Mouse (Mus musculus) thymus, postnatal 10 days (tissue): ENCODE measurements around the gene Mks1.

Source experiments
- DNase-seq, 2 experiments: peaks; one replicate each; pipeline ENCODE4 v3.0.0; 2021; ENCODE audit warnings: low spot score in 2 of 2

The Mks1 gene

DNA sequence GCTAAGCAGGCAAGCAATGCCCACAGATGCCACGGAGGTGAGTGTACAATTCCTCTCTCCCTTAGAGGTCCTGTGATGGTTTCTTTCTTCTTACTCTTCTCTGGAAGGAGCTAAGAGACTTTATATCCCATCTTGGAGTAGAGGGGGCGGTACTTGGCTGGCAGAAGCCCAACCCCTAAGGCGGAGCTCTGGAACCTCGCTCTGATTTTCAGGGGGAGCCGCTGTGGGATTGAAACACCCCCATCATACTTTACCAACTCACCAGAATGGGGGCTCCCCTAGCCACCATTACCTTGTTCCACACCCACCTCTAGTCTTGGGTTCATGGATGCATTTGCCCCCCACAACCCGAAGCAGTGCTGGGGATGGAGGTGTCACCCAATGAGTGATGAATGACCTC lies 22.4 kb downstream of the Mks1 start, which contains the start of gene Epx:
Gene Epx, minus strand, starts transcription at position 101 of the 400 bp plus-strand sequence.
- no peak for DNase-seq

DNA sequence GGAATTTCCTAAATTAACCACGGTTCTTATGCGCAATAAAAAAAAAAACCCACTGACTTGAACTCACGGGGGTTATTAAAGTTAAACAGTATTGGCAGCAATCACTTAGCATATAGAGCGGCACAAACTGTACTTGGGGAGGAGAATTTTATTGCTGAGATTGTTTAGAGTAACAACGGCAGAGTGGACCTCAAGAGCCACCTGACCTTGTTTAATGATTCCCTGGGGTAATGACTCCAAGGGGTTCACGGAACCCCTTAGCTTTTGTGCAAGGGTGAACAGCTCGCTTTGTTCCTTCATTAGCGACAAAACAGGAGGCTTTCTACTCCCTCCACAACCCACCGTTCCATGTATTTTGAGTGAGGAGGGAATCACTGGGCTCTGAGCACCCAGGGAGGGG lies 26.8 kb downstream of the Mks1 start:
- no peak for DNase-seq

DNA sequence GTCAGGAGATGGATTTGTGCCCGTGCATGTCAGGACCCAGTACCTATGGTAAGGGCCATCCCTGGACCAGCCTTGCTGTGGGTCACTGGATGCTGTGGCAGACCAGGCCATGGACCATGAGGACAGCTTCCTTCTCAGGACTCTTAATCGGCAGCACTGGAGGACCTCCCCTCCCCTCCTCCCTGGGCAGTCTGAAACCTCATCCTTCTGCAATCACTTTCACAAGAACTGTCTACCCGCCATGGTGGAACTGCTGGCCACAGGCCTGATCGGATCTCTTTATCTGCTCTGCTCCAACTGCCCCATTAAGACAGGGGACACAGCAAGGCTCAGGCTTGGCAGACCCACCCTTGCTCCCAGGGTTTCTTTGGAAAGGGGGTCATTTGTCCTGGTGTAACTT lies 28.7 kb downstream of the Mks1 start:
- DNase-seq, result no peak

DNA sequence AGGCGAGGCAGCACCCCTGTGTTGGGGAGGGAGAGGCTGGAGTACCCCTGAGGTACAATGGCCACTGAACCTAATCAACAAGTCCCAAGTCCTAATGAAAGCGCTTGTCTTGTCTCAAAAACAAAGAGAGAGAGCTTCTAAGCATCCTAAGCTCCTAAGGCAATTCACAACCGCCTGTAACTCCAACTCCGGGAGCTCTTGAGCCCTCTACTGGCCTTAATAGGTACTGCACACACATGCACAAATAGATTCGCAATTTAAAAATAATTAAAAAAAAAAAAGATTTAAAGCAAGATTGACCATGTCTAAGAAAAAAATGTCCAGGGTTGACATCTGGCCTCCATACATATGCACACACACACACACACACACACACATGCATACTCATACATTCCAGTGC lies 30.5 kb downstream of the Mks1 start:
- DNase-seq, result peak in 1 of 2 experiments; percentile 17

DNA sequence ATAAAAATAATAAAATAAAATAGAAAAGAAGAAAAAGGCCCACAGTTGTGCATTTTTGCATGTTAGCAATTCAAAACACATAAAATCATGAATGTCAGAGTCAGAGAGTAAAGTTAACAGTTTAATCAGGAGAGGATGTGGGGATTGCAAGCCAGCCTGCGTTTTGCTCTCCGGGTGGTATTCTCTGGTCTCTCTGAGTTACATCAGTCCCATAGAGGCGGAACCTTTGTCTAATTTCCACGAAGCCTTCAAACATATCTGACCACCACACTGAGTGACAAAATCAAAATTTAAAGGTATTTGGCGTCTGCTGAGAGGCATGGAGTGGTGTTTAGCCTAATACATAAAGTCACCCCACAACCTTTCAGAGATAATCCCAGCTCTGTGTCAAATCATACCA lies 31.8 kb downstream of the Mks1 start:
- DNase-seq, result no peak

DNA sequence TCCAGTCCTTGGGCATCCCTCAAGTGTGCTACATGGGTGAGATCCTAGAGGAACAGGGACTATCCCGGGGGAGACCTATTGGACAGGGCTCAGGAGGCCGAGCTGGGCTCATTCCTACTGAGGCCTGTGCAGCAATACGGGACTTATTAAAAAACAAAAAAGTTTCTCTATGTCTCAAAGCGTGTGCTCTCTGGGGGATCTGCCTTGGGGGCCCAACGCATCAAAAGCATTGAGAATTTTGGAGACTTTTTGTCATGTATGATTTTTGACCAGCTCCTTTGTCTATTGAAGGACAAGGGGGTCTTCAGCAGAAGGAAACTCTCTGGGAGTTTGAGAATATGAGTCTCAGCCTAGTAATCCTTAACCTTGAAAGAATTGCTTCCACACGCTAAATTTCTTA lies 39.2 kb downstream of the Mks1 start, which contains the start of gene Olfr462:
Gene Olfr462, minus strand, starts transcription at position 101 of the 400 bp plus-strand sequence.
- no peak for DNase-seq

DNA sequence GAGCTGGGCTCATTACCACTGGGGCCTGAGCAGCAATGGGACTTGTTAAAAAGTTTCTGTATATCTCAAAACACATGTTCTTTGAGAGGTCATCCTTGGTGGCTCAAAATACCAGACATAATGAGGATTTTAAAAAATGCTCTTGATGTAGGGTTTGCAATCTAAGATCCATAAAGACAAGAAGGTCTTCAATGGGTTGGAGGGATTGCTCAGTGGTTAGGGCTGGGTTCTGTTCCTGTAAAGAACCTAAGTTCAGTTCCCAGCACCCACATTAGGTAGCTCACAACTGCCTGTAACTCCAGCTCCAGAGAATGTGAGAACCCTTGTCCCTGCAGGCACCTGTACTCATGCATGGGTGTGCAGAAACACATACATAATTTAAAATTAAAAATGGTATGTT lies 44.3 kb downstream of the Mks1 start, which contains the start of gene Olfr463:
Gene Olfr463, minus strand, starts transcription at position 101 of the 400 bp plus-strand sequence.
- DNase-seq, result no peak

DNA sequence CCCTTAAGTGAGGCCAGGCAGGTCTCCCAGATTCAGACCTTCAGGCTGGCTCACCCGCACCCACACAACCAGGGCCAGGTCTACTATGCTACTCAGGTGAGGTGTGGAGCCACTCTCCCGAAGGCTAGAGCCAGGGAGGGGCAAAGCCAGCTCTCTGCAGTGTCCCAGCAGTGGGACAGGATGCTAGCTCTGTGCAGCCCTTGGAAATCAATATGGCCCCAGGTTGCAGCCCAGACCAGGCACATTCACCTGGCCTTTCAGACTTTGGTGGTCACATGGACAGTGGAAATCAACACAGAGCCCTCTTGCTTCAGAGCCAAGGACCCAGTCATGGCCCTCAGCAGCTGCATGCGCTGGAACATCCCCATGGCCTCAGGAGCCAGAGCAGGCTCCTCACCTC lies 51.3 kb downstream of the Mks1 start:
- DNase-seq, result no peak
